Mouse (Mus musculus) brown adipose tissue, adult 24 weeks (tissue): ENCODE measurements around the gene Abi3. TPM values are rescaled to one million over a fixed set of nuclear protein-coding genes. Genes with fewer than 3 reads are reported as not detected.

Source experiments
- H3K27ac ChIP-seq: fragments of 200-500 bp; replicated peaks from 2 replicates; pipeline ENCODE4 v1.5.1; 2012; ENCODE audit warnings: low read depth, mild to moderate bottlenecking, low read length
- H3K4me1 ChIP-seq: fragments of 200-500 bp; 2 replicates; pipeline ENCODE4 v1.6.1; 2012; ENCODE audit warnings: low read length, mixed read lengths; ENCODE audit not compliant: control insufficient read depth, insufficient read depth, insufficient read length
- H3K4me3 ChIP-seq: fragments of 200-500 bp; 2 replicates; pipeline ENCODE4 v1.5.1; 2012; ENCODE audit warnings: low read depth, mild to moderate bottlenecking, low read length, moderate library complexity; ENCODE audit not compliant: insufficient read depth
- polyA plus RNA-seq: library from polyadenylated mRNA; stranded (reverse); fragments of >200 nt; gene quantifications from 2 replicates; pipeline ENCODE4 v1.2.4, GENCODE M21; 2012; ENCODE audit not compliant: missing spikeins, insufficient read depth, insufficient read length

Abi3 gene
- polyA plus RNA-seq, 1 experiment, result 8.4 TPM

DNA sequence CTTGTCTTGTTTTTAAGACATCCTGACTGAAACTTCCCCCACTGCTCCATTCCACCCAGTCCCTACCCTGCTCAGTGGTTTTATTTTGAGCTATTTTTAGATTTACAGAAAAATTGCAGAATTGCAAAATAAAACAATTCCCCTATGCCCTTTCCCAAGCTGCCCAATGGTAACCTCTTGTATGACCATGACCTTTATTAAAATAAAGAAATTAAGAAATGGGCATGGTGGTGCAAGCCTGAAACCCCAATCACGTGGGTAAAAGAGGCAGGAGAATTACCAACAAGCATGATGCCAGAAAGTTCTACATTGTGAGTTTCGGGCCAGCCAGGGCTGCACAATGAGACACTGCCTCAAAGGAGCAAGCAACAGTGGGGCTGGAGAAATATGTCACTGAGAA is 8.6 kb upstream of the Abi3 start:
- H3K27ac ChIP-seq, result peak overlapping the region; percentile 71
- H3K4me3 ChIP-seq, result no peak overlapping the region
- H3K4me1 ChIP-seq, result peaks cover 9% of the 10 kb centered on the region; the same call in 1 of the 2 replicates

DNA sequence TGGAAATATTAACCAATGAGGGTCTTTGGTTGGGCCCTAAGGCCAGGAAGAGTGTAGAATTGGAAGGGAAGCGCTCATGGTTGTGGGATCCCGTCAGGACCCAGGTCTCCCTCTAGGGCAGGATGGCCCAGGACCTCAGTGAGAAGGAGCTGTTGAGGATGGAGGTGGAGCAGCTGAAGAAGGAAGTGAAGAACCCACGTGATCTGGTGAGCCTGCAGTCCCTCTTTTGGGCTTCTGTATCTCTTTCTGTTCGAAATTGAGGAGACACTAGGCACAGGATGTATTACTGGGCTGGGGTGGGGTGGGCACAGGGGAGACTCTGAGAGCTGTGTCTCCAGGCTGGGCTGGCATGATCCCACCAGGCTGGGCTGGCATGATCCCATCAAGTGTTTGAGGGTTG is 2.7 kb upstream of the Abi3 start:
- H3K4me1 ChIP-seq, result peaks cover 24% of the 10 kb centered on the region
- H3K4me3 ChIP-seq, result no peak overlapping the region
- H3K27ac ChIP-seq, result no peak overlapping the region; the same call in 1 of the 2 replicates

DNA sequence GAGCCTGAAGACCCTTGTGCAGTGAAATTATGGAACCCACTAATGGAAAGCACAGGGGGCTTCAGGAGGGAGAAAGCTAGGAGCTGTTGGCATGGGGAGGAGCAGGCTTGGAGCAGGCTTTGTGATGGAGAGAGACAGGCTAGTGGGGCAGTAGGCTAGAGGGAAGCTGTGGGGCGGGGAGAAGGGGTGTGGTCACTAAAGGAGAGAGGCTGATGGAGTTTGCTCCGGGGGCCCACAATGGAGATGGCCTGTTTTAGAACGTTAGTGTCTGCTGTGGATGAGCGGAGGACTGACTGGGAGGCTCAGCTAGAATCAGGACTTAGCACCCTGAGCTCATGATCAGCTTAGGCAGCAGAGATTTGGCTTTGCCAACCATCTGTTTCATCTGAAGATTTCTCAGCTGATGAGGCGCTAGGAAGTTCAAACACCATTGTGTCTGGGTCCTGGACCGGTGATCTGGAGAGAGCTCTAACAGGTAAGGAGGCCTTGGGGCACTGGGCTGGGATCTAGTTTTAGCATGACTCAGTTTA is 1.2 kb upstream of the Abi3 start:
- Histone ChIP-seq H3K4me3 (peak overlapping the region; percentile 57), H3K27ac (peak overlapping the region; percentile 97), H3K4me1 (peaks cover 32% of the 10 kb centered on the region)

DNA sequence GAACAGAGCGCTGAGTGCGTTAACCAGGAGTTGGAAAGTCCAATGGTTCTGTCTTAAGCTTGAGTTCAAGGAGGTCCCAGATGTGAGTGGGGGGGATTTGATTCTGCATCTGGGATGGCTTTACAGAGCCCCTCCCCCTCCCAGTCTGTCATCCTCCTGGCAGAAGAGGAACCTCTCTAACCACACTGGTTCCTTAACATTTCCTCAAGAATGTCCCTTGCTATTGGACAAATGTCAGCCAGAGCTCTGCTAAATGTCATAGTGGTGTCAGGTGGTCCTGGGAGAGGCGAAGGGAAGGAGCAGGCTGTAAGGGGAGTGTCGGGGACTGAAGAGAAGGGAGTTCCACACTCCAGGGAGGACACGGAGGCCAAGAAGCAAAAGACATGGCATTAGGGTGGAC is 677 bp upstream of the Abi3 start:
- Histone ChIP-seq H3K4me3 (peak overlapping the region; percentile 57), H3K27ac (peak overlapping the region; percentile 97), H3K4me1 (peaks cover 38% of the 10 kb centered on the region)

- H3K4me3 ChIP-seq, result peak overlapping the region; percentile 75
- peaks cover 43% of the 10 kb centered on the region for H3K4me1 ChIP-seq
- peak overlapping the region; percentile 91 for H3K27ac ChIP-seq
Measured at GRCm38 (mm10) chr11:95841498-95841830, 812 bp downstream of the Abi3 start.

DNA sequence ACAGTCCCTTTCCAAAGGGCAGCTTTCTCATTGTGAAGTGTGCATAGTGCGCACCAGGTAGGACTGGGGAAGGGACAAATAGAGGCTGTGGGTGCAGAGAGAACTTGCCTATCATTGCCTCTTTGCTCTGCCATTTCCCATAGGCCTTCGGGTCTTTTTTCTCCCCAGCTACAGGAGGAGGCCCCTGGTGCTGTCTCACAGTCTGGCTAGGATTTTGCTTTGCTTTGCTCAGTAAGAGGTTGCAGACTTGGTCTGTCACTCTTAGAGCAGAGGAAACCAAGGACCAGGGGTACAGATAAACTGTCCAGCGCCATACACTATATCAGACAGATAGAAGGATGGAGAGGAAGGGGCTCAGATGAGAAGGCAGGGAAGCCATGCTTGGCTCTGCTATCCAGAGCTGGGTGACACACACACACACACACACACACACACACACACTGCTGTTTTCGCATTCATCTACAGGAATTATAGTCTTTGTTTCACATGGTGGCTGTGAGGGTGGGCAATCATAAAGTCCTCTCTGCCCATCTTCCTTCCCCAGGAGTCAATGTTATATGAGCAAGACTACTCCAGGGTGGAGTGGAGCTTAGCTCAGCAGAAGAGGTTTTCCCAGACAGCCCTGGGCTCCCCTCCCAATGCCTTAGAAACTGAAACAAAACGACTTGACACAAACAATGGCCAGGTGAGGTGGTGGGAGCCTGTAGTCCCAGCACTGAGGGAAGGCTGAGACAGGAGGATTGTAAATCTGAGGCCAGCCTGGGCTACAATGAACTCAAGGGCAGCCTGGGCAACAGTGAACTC is 1.4 kb downstream of the Abi3 start:
- H3K27ac ChIP-seq, result peak overlapping the region; percentile 91
- H3K4me1 ChIP-seq, result peaks cover 44% of the 10 kb centered on the region
- peak overlapping the region; percentile 75 for H3K4me3 ChIP-seq

- Histone ChIP-seq H3K27ac (peak overlapping the region; percentile 76), H3K4me3 (0 out of 2 replicates have a peak overlapping the region, but pooled peaks have one; percentile 8), H3K4me1 (peaks cover 50% of the 10 kb centered on the region)
Measured at GRCm38 (mm10) chr11:95838999-95839868, 3.0 kb downstream of the Abi3 start.

DNA sequence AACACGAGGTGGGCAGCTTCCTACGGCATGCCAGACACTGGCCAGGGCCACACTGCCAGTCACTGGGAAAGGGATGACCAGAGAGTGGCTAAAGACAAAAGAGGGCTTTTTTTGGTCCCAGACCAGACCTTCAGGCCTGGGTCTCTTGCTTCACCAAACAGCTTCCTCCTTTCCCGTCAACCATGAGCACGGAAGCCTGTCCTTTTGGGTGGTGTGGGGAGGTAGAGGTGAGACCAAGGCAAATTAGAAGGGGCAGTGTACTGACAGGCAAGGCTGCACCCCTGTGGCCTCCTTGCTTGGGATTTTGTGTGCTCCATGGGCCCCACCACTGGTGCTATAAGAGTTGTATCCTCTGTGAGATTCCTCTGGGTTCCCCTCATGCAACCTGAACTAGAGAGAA is 3.7 kb downstream of the Abi3 start:
- peak overlapping the region; percentile 76 for H3K27ac ChIP-seq
- H3K4me1 ChIP-seq, result peaks cover 52% of the 10 kb centered on the region
- no peak overlapping the region for H3K4me3 ChIP-seq

DNA sequence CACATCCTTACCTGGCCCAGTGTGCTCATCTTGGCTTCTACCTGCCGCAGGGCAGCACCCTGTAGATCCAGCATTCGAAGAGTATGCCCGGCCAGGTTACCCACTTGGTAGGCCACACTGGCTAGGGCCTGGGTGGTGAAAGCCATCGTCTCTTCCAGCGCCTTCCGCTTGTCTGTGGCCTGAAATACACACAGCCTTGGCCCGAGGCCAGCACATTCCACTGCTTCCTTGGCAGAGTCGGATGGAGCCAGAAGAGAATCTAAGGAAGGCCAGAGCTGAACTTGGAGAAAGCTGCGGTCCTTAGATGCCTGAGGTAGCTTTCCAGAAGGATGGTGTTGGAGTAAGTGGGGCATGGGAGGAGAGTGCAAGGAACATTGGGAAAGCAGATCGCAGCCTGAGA is 5.2 kb downstream of the Abi3 start, which contains the start of gene Gngt2:
Gene Gngt2 (plus strand): TSS at position 158 of the 400 bp plus-strand sequence.
- Histone ChIP-seq H3K27ac (peak within 1 kb of the TSS; percentile 90), H3K4me3 (no peak within 1 kb of the TSS), H3K4me1 (peaks cover 44% of the 10 kb centered on the region)

GRCm38 (mm10) chr11:95836433-95836832 is 5.8 kb downstream of the Abi3 start:
- peaks cover 45% of the 10 kb centered on the region for H3K4me1 ChIP-seq
- no peak overlapping the region for H3K4me3 ChIP-seq
- peak overlapping the region; percentile 90 for H3K27ac ChIP-seq

GRCm38 (mm10) chr11:95835832-95836231 is 6.4 kb downstream of the Abi3 start:
- Histone ChIP-seq H3K27ac (peak overlapping the region; percentile 90), H3K4me3 (no peak overlapping the region), H3K4me1 (peaks cover 50% of the 10 kb centered on the region)

DNA sequence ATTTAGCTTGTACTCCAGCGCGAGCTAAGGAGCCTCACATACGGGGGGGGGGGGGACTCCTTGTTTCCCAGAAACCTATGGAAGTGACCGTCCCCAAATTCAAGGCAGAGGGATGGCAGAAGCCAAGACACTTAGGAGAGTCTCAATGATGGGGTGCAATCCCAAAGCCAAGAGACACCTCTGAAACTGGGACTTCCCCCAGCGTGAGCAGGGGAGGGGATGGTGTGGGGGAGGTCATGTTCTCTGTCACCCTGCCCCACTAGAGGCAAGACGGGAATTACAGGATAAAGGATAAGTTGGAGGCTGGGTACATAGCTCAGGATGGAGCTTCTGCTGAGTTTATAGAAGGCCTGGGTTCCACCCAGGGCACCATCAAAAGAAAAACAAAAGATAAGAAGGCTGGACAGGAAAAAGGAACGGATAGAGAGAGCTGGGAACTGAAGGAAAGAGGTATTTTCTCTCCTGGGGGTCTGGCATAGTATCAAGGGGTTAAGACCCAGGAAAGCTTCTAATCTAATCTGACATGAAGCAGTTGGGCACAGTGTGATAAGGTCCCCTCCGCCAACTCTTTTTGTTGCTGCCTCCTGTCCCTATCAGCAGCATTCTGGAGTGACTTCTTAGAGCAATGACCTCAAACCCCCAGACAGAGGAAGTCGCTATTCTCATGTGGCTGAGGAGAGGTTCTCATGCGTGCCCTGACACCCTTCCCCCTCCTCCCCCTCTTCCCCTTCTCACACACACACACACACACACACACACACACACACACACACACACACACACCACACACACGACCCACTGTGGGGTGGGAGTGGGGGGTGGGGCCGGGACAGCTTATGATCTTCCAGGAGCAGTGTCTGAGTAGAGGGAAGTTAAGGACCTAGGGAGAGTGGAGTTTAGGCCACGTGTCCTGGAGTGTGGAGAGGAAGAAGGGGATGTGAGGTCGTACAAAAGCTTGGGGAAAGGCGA is 7.2 kb downstream of the Abi3 start:
- Histone ChIP-seq H3K27ac (peak overlapping the region; percentile 90), H3K4me3 (no peak overlapping the region), H3K4me1 (peaks cover 55% of the 10 kb centered on the region)

GRCm38 (mm10) chr11:95834143-95834667 is 8.1 kb downstream of the Abi3 start:
- peaks cover 57% of the 10 kb centered on the region for H3K4me1 ChIP-seq
- peak overlapping the region; percentile 90; the same call in 1 of the 2 replicates for H3K27ac ChIP-seq
- no peak overlapping the region for H3K4me3 ChIP-seq

DNA sequence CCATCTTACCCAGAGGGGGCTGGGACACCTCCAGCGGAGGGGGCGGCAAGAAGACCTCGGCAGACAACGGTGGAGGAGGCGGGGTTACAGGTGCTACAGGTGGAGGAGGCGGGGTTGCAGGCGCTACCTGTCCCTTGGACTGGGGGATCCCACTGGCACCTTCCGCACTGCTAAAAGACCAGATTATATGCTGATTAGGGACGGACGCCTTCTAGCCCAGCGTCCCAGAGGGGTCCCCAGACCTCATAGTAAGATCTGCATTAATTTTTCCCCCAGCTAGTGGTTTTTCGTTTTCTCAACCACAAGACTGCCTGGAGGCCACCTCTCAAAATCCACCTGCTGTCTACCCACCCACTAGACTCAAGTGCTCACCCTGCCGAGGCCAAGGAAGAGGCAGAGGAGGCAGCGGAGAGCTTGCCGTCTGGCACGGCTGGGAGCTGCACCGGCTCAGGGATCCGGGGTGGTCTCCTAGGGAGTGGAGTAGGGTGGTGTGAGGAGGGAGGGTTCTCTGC is 8.6 kb downstream of the Abi3 start:
- Histone ChIP-seq H3K27ac (peak overlapping the region; percentile 90; the same call in 1 of the 2 replicates), H3K4me3 (no peak overlapping the region), H3K4me1 (peaks cover 52% of the 10 kb centered on the region)
